Mouse (Mus musculus): ENCODE results near the gene Tubb4a. TPM values are rescaled to one million over a fixed set of nuclear protein-coding genes. Genes with fewer than 3 reads are reported as not detected.
"Not testable (repeated sequence)": the region's sequence is repeated elsewhere in the genome, so short reads cannot be mapped to it uniquely, and the experiment has no call there.

Tubb4a gene
- polyA plus RNA-seq, 1 experiment = 5.8 TPM

GRCm38 (mm10) chr17:57059486-57059977 lies 28.1 kb downstream of the Tubb4a start, which contains the start of gene Slc25a23:
Gene Slc25a23 (minus strand): TSS chr17:57059863.
- Histone ChIP-seq H3K9me3 (replicated peaks; ENCODE audit: control insufficient read depth, insufficient read depth, low read length, poor library complexity, severe bottlenecking) (no peaks in the 10 kb centered on the region), H3K4me1 (ENCODE audit: control insufficient read depth, insufficient read depth, low read length) (peaks cover 7% of the 10 kb centered on the region), H3K27ac (ENCODE audit: insufficient read depth, low read length) (peak within 1 kb of the TSS; percentile 59; the same call in 1 of the 2 replicates), H3K36me3 (ENCODE audit: control insufficient read depth, insufficient read depth, low read length, poor library complexity, severe bottlenecking) (no peaks in the 10 kb centered on the region), H3K4me3 (ENCODE audit: low read depth, low read length) (peak within 1 kb of the TSS; percentile 67), H3K9ac (ENCODE audit: low read depth, poor library complexity, severe bottlenecking) (peak within 1 kb of the TSS; percentile 39), H3K27me3 (ENCODE audit: control insufficient read depth, insufficient read depth, low read length, poor library complexity, severe bottlenecking) (no peaks in the 10 kb centered on the region)
- TF ChIP-seq POLR2A (IDR thresholded peaks at IDR 0.05; ENCODE audit: insufficient read depth, low read length) (no peak), CTCF (IDR thresholded peaks at IDR 0.05; ENCODE audit: low read depth, low read length) (no peak), EP300 (IDR thresholded peaks at IDR 0.05; ENCODE audit: insufficient read depth, low read depth, low read length) (no peak)

- H3K27ac ChIP-seq (ENCODE audit: insufficient read depth, low read length) = no peak within 1 kb of the TSS
Measured at GRCm38 (mm10) chr17:57058891-57059485, 28.6 kb downstream of the Tubb4a start, which contains the start of gene Crb3. Gene Crb3 (plus strand): TSS chr17:57059105.

GRCm38 (mm10) chr17:57056246-57056645 lies 31.3 kb downstream of the Tubb4a start:
- no peaks in the 10 kb centered on the region for H3K36me3 ChIP-seq (ENCODE audit: control insufficient read depth, insufficient read depth, low read length, poor library complexity, severe bottlenecking)
- H3K4me1 ChIP-seq (ENCODE audit: control insufficient read depth, insufficient read depth, low read length) = peaks cover 5% of the 10 kb centered on the region
- H3K9ac ChIP-seq (ENCODE audit: low read depth, poor library complexity, severe bottlenecking) = no peak overlapping the region
- H3K27ac ChIP-seq (ENCODE audit: insufficient read depth, low read length) = no peak overlapping the region
- H3K27me3 ChIP-seq (ENCODE audit: control insufficient read depth, insufficient read depth, low read length, poor library complexity, severe bottlenecking) = no peaks in the 10 kb centered on the region
- TF ChIP-seq EP300 (IDR thresholded peaks at IDR 0.05; ENCODE audit: insufficient read depth, low read depth, low read length) (no peak), POLR2A (IDR thresholded peaks at IDR 0.05; ENCODE audit: insufficient read depth, low read length) (no peak)
- no peaks in the 10 kb centered on the region for H3K9me3 ChIP-seq (replicated peaks; ENCODE audit: control insufficient read depth, insufficient read depth, low read length, poor library complexity, severe bottlenecking)
- no peak overlapping the region for H3K4me3 ChIP-seq (ENCODE audit: low read depth, low read length)

More at GRCm38 (mm10) chr17:57058891-57059485, 28.6 kb downstream of the Tubb4a start, which contains the start of gene Crb3:
- Histone ChIP-seq H3K9ac (ENCODE audit: low read depth, poor library complexity, severe bottlenecking) (peak within 1 kb of the TSS; percentile 39), H3K4me1 (ENCODE audit: control insufficient read depth, insufficient read depth, low read length) (peaks cover 7% of the 10 kb centered on the region), H3K4me3 (ENCODE audit: low read depth, low read length) (peak within 1 kb of the TSS; percentile 67), H3K36me3 (ENCODE audit: control insufficient read depth, insufficient read depth, low read length, poor library complexity, severe bottlenecking) (no peaks in the 10 kb centered on the region), H3K9me3 (replicated peaks; ENCODE audit: control insufficient read depth, insufficient read depth, low read length, poor library complexity, severe bottlenecking) (no peaks in the 10 kb centered on the region), H3K27me3 (ENCODE audit: control insufficient read depth, insufficient read depth, low read length, poor library complexity, severe bottlenecking) (no peaks in the 10 kb centered on the region)
- no peak for TF ChIP-seq POLR2A (IDR thresholded peaks at IDR 0.05; ENCODE audit: insufficient read depth, low read length)
- TF ChIP-seq CTCF (IDR thresholded peaks at IDR 0.05; ENCODE audit: low read depth, low read length) = no peak
- no peak for TF ChIP-seq EP300 (IDR thresholded peaks at IDR 0.05; ENCODE audit: insufficient read depth, low read depth, low read length)

GRCm38 (mm10) chr17:57051679-57052078 lies 35.9 kb downstream of the Tubb4a start:
- H3K4me3 ChIP-seq (ENCODE audit: low read depth, low read length); H3K9ac ChIP-seq (ENCODE audit: low read depth, poor library complexity, severe bottlenecking); H3K27ac ChIP-seq (ENCODE audit: insufficient read depth, low read length); H3K36me3 ChIP-seq (ENCODE audit: control insufficient read depth, insufficient read depth, low read length, poor library complexity, severe bottlenecking); H3K4me1 ChIP-seq (ENCODE audit: control insufficient read depth, insufficient read depth, low read length); H3K9me3 ChIP-seq (replicated peaks; ENCODE audit: control insufficient read depth, insufficient read depth, low read length, poor library complexity, severe bottlenecking); H3K27me3 ChIP-seq (ENCODE audit: control insufficient read depth, insufficient read depth, low read length, poor library complexity, severe bottlenecking): not testable (repeated sequence)
- TF ChIP-seq CTCF (IDR thresholded peaks at IDR 0.05; ENCODE audit: low read depth, low read length) = peak; percentile 10

- no peak overlapping the region for H3K4me3 ChIP-seq (ENCODE audit: low read depth, low read length)
- H3K9me3 ChIP-seq (replicated peaks; ENCODE audit: control insufficient read depth, insufficient read depth, low read length, poor library complexity, severe bottlenecking) = no peaks in the 10 kb centered on the region
- H3K4me1 ChIP-seq (ENCODE audit: control insufficient read depth, insufficient read depth, low read length) = peaks cover 2% of the 10 kb centered on the region
- no peak for TF ChIP-seq EP300 (IDR thresholded peaks at IDR 0.05; ENCODE audit: insufficient read depth, low read depth, low read length)
- TF ChIP-seq POLR2A (IDR thresholded peaks at IDR 0.05; ENCODE audit: insufficient read depth, low read length) = no peak
- no peak for TF ChIP-seq CTCF (IDR thresholded peaks at IDR 0.05; ENCODE audit: low read depth, low read length)
- no peak overlapping the region for H3K27ac ChIP-seq (ENCODE audit: insufficient read depth, low read length)
- no peaks in the 10 kb centered on the region for H3K27me3 ChIP-seq (ENCODE audit: control insufficient read depth, insufficient read depth, low read length, poor library complexity, severe bottlenecking)
- no peak overlapping the region for H3K9ac ChIP-seq (ENCODE audit: low read depth, poor library complexity, severe bottlenecking)
- no peaks in the 10 kb centered on the region for H3K36me3 ChIP-seq (ENCODE audit: control insufficient read depth, insufficient read depth, low read length, poor library complexity, severe bottlenecking)
Measured at GRCm38 (mm10) chr17:57048816-57049215, 38.8 kb downstream of the Tubb4a start.

- TF ChIP-seq EP300 (IDR thresholded peaks at IDR 0.05; ENCODE audit: insufficient read depth, low read depth, low read length) (no peak), CTCF (IDR thresholded peaks at IDR 0.05; ENCODE audit: low read depth, low read length) (no peak)
Measured at GRCm38 (mm10) chr17:57047406-57047805, 40.2 kb downstream of the Tubb4a start.

More at GRCm38 (mm10) chr17:57047406-57047805, 40.2 kb downstream of the Tubb4a start:
- Histone ChIP-seq H3K4me1 (ENCODE audit: control insufficient read depth, insufficient read depth, low read length) (peaks cover 2% of the 10 kb centered on the region), H3K27me3 (ENCODE audit: control insufficient read depth, insufficient read depth, low read length, poor library complexity, severe bottlenecking) (no peaks in the 10 kb centered on the region), H3K9me3 (replicated peaks; ENCODE audit: control insufficient read depth, insufficient read depth, low read length, poor library complexity, severe bottlenecking) (no peaks in the 10 kb centered on the region), H3K36me3 (ENCODE audit: control insufficient read depth, insufficient read depth, low read length, poor library complexity, severe bottlenecking) (no peaks in the 10 kb centered on the region), H3K27ac (ENCODE audit: insufficient read depth, low read length) (no peak overlapping the region), H3K4me3 (ENCODE audit: low read depth, low read length) (peak overlapping the region; percentile 26), H3K9ac (ENCODE audit: low read depth, poor library complexity, severe bottlenecking) (no peak overlapping the region)

All from ES-Bruce4 (cell line).